Mouse (Mus musculus) bone marrow macrophage, adult 2 months (primary cell): ENCODE measurements around the gene Zdhhc14.

Source experiments
- CTCF ChIP-seq: IDR thresholded peaks from 2 replicates; pipeline ENCODE4 v1.5.1; 2012; ENCODE audit warnings: low read depth, mild to moderate bottlenecking, low read length, moderate library complexity
- POLR2A ChIP-seq: IDR thresholded peaks from 2 replicates; pipeline ENCODE4 v1.6.1; 2012; ENCODE audit warnings: mild to moderate bottlenecking, low read depth, low read length, borderline replicate concordance

DNA sequence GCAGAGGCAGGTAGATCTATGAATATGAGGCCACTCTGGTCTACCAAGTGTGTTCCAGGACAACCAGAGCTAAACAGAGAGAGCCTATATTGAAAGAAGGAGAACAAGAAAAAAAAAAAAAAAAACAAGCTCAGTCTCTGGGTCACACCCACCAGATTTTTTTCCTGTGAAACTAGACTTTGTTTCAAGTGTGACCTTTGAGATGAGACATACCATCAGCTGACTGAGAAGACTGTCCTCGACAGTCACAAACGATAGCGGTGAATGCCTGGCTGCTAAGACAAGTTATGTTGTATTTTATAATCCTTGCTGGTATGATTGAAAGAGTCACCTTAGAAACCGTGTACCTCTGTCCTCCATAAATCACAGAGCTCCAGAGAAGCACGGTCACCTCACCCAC is 303.0 kb downstream of the Zdhhc14 start:
- TF ChIP-seq POLR2A: no peak
- TF ChIP-seq CTCF: no peak
